Mouse (Mus musculus) ovary, postnatal 10 days (tissue): ENCODE data around the gene Ncln.
A peak's percentile ranks its signal among the peaks of the same experiment; 100 is the strongest.
"Not testable (repeated sequence)": the region's sequence is repeated elsewhere in the genome, so short reads cannot be mapped to it uniquely, and the experiment has no call there.

Source experiments
- DNase-seq: peaks from one replicate; pipeline ENCODE4 v3.0.0; 2022; ENCODE audit warnings: low spot score

The Ncln gene

DNA sequence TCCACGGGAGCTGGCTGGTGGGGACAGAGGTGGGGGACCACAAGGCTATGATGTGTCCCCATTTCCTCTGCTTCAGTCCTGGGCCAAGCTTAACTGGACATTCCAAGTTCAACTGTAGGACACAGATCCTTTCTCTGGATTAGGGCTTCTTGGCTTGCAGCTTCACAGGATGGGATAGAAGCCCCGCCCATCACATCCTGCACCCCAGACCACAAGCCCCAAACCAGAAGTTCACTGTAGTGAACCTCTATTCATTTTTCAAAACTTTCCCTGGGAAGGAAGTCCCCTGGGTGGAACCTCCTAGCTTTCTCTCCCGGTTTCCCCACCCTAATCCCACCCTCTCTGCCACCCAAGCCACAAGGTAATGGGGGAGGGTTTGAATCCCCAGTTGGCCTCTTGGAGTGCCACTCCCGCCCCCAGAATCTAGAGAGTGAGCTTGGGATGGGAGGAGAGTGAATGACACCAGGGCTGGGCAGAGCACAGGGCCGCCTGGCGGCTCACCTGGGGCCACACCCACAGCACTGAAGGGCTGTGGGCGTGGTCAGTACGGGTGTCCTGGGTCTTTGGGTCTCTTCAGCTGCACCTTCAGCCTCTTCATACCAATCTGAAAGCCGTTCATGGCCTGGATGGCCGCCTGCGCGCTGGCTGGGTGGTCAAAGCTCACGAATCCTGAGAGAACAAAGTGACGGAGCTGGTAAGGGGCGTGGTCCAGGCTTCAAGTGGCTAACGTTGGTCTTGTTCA, 34.3 kb downstream of the Ncln start:
- no peak for DNase-seq

- DNase-seq = no peak
Observed at GRCm38 (mm10) chr10:81460951-81461350, 35.2 kb downstream of the Ncln start.

DNA sequence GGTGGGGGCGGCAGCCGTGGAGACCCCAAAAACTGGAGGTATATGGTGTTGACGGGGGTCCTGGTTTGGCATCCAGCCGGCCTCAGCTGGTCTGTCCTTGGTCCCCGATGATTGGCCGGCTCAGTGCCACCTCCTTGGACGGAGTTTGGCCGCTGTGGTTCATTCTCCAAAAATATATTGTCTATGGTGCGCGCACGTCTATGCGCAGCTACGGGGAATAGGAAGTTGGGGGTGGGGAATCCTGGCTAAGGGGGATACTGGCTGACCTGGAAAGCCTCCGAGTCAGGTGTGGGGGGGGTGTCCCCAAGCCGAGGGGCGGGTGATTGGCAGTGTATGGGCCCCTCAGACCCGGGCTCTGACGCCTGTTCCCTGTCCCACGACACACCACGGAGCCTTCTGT, 35.7 kb downstream of the Ncln start:
- no peak for DNase-seq

- no peak for DNase-seq
Observed at GRCm38 (mm10) chr10:81459399-81459798, 36.8 kb downstream of the Ncln start.

GRCm38 (mm10) chr10:81458267-81458666, 37.9 kb downstream of the Ncln start:
- DNase-seq = no peak

GRCm38 (mm10) chr10:81457624-81458023, 38.6 kb downstream of the Ncln start:
- no peak for DNase-seq

DNA sequence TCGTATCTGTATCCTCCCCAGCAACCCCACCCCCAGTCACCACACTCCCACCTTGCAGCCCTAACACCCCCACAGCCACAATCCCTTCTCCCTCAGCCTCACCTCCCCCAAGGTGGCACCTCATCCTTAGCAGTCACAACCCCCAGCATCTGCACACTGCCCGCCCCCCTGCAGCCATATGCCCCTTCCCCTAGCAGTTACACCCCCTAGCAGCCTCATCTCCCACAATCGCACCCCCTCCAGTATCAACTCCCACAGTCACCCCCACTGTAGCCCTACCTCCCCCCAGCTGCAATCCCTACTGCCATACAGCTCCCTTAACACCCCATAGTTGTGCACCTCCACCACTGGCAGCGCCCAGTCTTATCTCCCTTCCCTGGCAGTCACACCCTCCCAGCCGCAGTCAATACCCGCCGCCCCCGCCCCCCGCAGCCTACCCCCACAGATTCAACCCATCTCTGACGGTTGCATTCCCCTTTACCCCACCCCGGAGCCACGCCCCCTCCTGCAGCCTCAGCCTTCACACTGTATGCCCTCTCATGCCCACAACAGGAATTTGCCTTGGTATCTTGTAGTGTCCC, 39.1 kb downstream of the Ncln start:
- no peak for DNase-seq

- no peak for DNase-seq
Observed at GRCm38 (mm10) chr10:81455181-81455895, 40.9 kb downstream of the Ncln start, which contains the start of gene Nfic. Gene Nfic (minus strand): TSS chr10:81455635.

GRCm38 (mm10) chr10:81454106-81454505, 42.1 kb downstream of the Ncln start:
- DNase-seq = no peak

DNA sequence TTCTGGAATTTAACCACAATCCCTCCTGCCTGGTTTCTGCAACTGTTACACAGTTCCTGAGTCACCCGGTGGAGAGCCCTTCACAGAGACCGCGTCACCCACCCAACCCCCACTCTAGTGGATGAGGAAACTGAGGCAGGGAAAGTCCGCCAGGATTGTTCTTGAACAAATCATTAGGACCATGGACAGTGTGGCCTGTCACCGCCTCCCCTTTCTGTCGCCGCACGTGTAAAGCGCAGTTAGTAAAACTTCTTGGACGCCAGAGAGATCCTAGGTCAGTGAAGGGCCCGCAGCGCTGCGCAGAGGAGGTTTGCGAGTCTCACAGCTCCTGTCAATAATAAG, 43.3 kb downstream of the Ncln start:
- DNase-seq = no peak

- DNase-seq = no peak
Observed at GRCm38 (mm10) chr10:81452237-81452946, 43.8 kb downstream of the Ncln start.

GRCm38 (mm10) chr10:81451365-81451745, 44.8 kb downstream of the Ncln start:
- no peak for DNase-seq

DNA sequence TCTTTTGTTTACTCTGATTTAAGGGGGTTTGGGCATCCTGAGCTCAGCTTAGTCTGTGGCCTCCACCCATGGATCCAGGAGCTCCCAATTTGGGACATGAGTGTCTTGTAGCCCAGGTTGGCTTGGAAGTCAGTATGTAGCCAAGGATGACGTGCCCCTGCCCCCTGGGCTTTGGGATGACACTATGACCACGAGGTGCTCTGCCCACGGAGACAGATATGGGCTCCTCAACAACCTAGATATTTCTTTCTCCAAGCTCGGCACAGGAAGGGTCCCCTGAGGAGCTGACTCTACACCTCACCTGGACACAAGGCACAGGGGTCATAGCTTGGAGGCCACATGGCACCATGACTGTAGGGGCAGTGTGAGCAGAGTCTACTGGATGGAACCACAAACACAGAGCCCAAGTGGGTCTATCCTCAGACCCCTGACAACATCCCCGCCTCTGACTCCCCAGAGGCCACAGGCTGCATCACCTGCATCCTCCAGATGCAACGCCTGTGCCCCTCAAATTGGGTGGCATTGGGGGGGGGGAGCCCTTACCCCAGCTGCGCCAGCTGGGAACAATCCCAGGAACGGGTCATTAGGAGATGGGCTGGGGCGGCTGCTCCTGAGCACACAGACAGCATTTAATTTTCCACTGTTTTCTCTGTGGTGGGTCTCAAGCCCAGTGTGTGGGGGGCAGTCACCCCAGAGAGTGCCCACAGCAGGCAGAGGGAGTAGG, 45.4 kb downstream of the Ncln start:
- no peak for DNase-seq

DNA sequence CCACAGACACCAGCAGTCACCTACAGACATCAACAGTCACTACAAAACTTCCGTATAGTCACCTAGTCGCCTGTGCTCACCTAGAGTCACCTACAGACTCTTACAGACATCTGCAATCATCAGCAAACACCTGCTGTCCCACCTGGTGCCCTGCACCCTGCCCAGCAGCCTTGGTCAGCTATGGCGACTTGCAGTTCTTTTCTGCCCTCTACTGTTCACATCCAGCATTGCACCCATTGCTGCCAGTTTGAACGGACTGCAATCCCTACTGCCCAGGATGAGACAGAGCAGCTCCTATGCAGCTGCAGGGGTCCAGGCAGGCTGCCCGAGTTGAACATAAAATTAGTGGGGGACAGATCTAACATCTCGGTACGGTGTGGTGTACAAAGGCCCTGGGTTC, 46.1 kb downstream of the Ncln start:
- peak; percentile 80 for DNase-seq

DNA sequence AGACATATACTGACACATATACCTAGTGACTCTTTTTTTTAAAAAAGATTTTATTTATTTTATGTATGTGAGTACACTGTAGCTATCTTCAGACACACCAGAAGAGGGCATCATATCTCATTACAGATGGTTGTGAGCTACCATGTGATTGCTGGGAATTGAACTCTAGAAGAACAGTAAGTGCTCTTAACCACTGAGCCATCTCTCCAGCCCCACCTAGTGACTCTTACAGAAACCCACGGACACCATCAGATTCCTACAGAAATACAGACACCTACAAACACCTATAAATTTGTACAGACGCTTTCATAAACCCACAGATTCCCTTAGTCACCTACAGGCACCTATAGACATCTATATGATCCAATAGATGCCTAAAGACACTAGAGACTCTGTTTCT, 50.7 kb downstream of the Ncln start:
- not testable (repeated sequence) for DNase-seq

- DNase-seq = no peak
Observed at GRCm38 (mm10) chr10:81441019-81441418, 55.2 kb downstream of the Ncln start.
